In the genomic region with DNA sequence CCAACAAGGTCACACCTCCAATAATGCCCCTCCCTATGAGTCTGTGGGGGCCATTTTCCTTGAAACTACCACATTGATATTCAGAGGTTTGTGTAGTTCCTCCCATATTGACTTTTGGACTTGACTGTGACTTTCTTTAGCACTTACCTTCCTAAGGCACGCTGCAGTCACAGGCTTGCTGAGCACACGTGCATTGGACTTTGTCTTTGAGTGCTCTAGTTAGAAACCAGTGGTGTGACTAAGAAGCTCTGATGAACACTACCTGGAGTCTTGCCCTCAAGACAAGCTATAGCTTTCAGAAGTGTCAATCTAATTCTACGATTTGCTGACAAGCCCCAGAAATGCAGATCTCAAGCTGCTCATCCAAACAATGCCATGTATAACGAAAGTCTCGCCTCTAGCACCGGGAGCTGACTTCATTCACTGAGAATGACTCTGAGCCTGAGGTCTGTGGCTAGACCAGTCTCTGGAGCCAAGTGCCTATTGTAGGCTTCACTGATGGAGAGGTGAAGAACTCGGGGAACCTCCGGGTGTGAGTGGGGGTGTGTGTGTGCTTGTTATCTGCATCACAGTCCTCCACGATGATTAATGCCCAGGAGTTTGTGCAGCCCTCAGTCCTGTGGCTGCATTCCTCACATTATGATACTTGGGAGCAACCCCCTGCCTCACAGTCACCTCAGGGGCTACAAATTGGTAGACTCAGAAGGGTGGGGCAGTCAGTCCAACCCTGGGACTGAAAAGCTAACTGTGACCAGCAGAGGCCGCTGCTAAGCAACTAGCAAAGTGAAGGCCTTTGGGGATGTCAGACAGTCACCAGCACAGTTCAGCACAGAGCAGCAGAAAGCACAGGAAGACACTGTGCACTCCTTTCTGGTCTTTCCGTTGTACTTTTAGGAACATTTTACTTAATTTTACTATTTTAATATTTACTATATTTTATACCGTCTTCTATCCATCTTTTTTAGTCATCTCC, we compare ENCODE assay signal across 9 mouse cellular contexts. TPM values are rescaled to one million over a fixed set of nuclear protein-coding genes. Genes with fewer than 3 reads are reported as not detected.
DNase-seq lines count a peak whose midpoint lies in the region; ATAC-seq and TF ChIP-seq lines count a peak whose summit lies in the region.
"Had no signal": no experiment of that assay in that cellular context is flagged by ENCODE, and none has a peak within 500 bp of the region (broad histone marks: within the 10 kb centered on the region; RNA-seq: fewer than 3 reads in every experiment).

No protein-coding gene starts in this region.

- H3K27me3 ChIP-seq in heart, embryonic 16.5 days (ENCODE audit: control insufficient read depth, insufficient read depth, low read length) = no peaks in the 10 kb centered on the region
- no peaks in the 10 kb centered on the region for H3K27me3 ChIP-seq in liver, embryonic 11.5 days (replicated peaks; ENCODE audit: control insufficient read depth, insufficient read depth, low read length)
- no peaks in the 10 kb centered on the region for H3K27me3 ChIP-seq in stomach, embryonic 14.5 days (ENCODE audit: control insufficient read depth, insufficient read depth, low read length)
- H3K27me3 ChIP-seq: embryonic facial prominence, embryonic 13.5 days had no signal

- no peak overlapping the region for H3K4me3 ChIP-seq in heart, embryonic 16.5 days (ENCODE audit: low read length)
- H3K4me3 ChIP-seq in liver, embryonic 11.5 days (ENCODE audit: low read depth, low read length) = no peak overlapping the region
- no peak overlapping the region for H3K4me3 ChIP-seq in stomach, embryonic 14.5 days (ENCODE audit: low read depth, low read length)
- H3K4me3 ChIP-seq: embryonic facial prominence, embryonic 13.5 days had no signal

- ATAC-seq in heart, embryonic 16.5 days (replicated peaks; ENCODE audit: extremely low read depth, insufficient read depth, low FRiP score) = peak; percentile 64; the same call in 1 of the 2 replicates
- peak; percentile 76 for ATAC-seq in liver, embryonic 11.5 days (replicated peaks; ENCODE audit: low FRiP score)
- ATAC-seq in stomach, embryonic 14.5 days (ENCODE audit: insufficient number of reproducible peaks, insufficient read depth, low FRiP score, low read depth) = peak; percentile 82

- 0 out of 2 replicates have a peak, but pooled peaks cover 5% of the 10 kb centered on the region for H3K4me1 ChIP-seq in heart, embryonic 16.5 days (ENCODE audit: control insufficient read depth, insufficient read depth, low read length)
- H3K4me1 ChIP-seq in liver, embryonic 11.5 days (replicated peaks; ENCODE audit: control insufficient read depth, insufficient read depth, low read length) = no peaks in the 10 kb centered on the region
- H3K4me1 ChIP-seq in stomach, embryonic 14.5 days (ENCODE audit: control insufficient read depth, insufficient read depth, low read length) = no peaks in the 10 kb centered on the region
- H3K4me1 ChIP-seq: embryonic facial prominence, embryonic 13.5 days had no signal

- TF ChIP-seq CTCF in brain, embryonic 14.5 days (IDR thresholded peaks at IDR 0.05; ENCODE audit: borderline replicate concordance, extremely low read depth, insufficient read depth, insufficient read length) = peak; percentile 72; the same call in 1 of the 2 replicates

- TF ChIP-seq POLR2A in brain, embryonic 14.5 days (IDR thresholded peaks at IDR 0.05; ENCODE audit: borderline replicate concordance, extremely low read depth, insufficient read depth, insufficient read length, poor library complexity, severe bottlenecking) = no peak

- whole genome bisulfite sequencing in heart, embryonic 16.5 days = 66% methylated on average over 12 of the region's 12 CpGs
- 72% methylated on average over 12 of the region's 12 CpGs for WGBS in liver, embryonic 11.5 days
- WGBS in stomach, embryonic 14.5 days = 71% methylated on average over 12 of the region's 12 CpGs

- no peak overlapping the region for H3K9ac ChIP-seq in heart, embryonic 16.5 days (ENCODE audit: low read length)
- H3K9ac ChIP-seq in liver, embryonic 11.5 days (ENCODE audit: low read depth, low read length) = no peak overlapping the region
- H3K9ac ChIP-seq in stomach, embryonic 14.5 days (replicated peaks; ENCODE audit: low read depth, low read length) = no peak overlapping the region
- H3K9ac ChIP-seq: embryonic facial prominence, embryonic 13.5 days had no signal

- no peak overlapping the region for H3K27ac ChIP-seq in heart, embryonic 16.5 days (ENCODE audit: low read length)
- H3K27ac ChIP-seq in liver, embryonic 11.5 days (ENCODE audit: low read depth, low read length) = no peak overlapping the region
- H3K27ac ChIP-seq in stomach, embryonic 14.5 days (ENCODE audit: low read length) = no peak overlapping the region
- H3K27ac ChIP-seq: embryonic facial prominence, embryonic 13.5 days had no signal

- H3K4me2 ChIP-seq in heart, embryonic 16.5 days (ENCODE audit: low read depth, low read length) = no peak overlapping the region
- no peak overlapping the region for H3K4me2 ChIP-seq in liver, embryonic 11.5 days
- H3K4me2 ChIP-seq in stomach, embryonic 14.5 days (replicated peaks; ENCODE audit: low read depth, low read length) = no peak overlapping the region
- H3K4me2 ChIP-seq: embryonic facial prominence, embryonic 13.5 days had no signal

- no peaks in the 10 kb centered on the region for H3K36me3 ChIP-seq in heart, embryonic 16.5 days (ENCODE audit: control insufficient read depth, insufficient read depth)
- no peaks in the 10 kb centered on the region for H3K36me3 ChIP-seq in liver, embryonic 11.5 days (ENCODE audit: control insufficient read depth, insufficient read depth, low read length)
- no peaks in the 10 kb centered on the region for H3K36me3 ChIP-seq in stomach, embryonic 14.5 days (ENCODE audit: control insufficient read depth, insufficient read depth, low read length)
- H3K36me3 ChIP-seq: embryonic facial prominence, embryonic 13.5 days had no signal

- no peaks in the 10 kb centered on the region; the same call in 1 of the 2 replicates for H3K9me3 ChIP-seq in heart, embryonic 16.5 days (replicated peaks; ENCODE audit: control insufficient read depth, low read length)
- H3K9me3 ChIP-seq in liver, embryonic 11.5 days (ENCODE audit: control insufficient read depth, low read length) = no peaks in the 10 kb centered on the region
- H3K9me3 ChIP-seq in stomach, embryonic 14.5 days (ENCODE audit: control insufficient read depth, low read depth, low read length) = no peaks in the 10 kb centered on the region
- H3K9me3 ChIP-seq: embryonic facial prominence, embryonic 13.5 days had no signal

- DNase-seq in CD4-positive, CD25-positive, alpha-beta regulatory T cell, adult 2 months (ENCODE audit: low read depth, low spot score) = peak; percentile 83
- DNase-seq in brain, embryonic 14.5 days (ENCODE audit: low read depth) = peak; percentile 76
- peak; percentile 23 for DNase-seq in fibroblast of lung, adult 2 months (ENCODE audit: low read depth)
- DNase-seq in kidney, postnatal 14 days = peak; percentile 83
- DNase-seq in liver, embryonic 11.5 days (ENCODE audit: low spot score) = peak; percentile 49
- DNase-seq in neural tube, embryonic 10.5 days (ENCODE audit: extremely low spot score, low spot score) = peak; percentile 44

RNA-seq across cellular contexts. Expression of a gene that starts 59.2 kb away (rescaled TPM):
- polyA plus RNA-seq in brain, embryonic 14.5 days (2012; rRNA removed) = 10.7 and 12.3 TPM in 2 replicates
- polyA plus RNA-seq in heart, embryonic 16.5 days (2015; fragmentation: Nextera tagmentation; extraction: Ambion mirVana) = 27.8 and 30.2 TPM in 2 replicates
- 19.7 and 22.3 TPM in 2 replicates for polyA plus RNA-seq in liver, embryonic 11.5 days (2014; fragmentation: Nextera tagmentation; extraction: Ambion mirVana)
- 25.6 and 26.7 TPM in 2 replicates for polyA plus RNA-seq in stomach, embryonic 14.5 days (2014; fragmentation: Nextera tagmentation; extraction: Ambion mirVana)

Comparison
In these comparisons a context has a peak if more than half of its experiments do, and no peak if none do; other contexts are left out.
1. DNase-seq: peak in every context shown above with its lines; median percentile 83 in CD4-positive, CD25-positive, alpha-beta regulatory T cell, adult 2 months; 83 in kidney, postnatal 14 days; 76 in brain, embryonic 14.5 days; 49 in liver, embryonic 11.5 days; 44 in neural tube, embryonic 10.5 days; 23 in fibroblast of lung, adult 2 months.